Mouse (Mus musculus): ENCODE results near the gene Ccdc85c.
A peak's percentile ranks its signal among the peaks of the same experiment; 100 is the strongest.

- TF ChIP-seq CTCF (IDR thresholded peaks at IDR 0.05; ENCODE audit: insufficient read depth, low read length) (peak; percentile 64), POLR2A (IDR thresholded peaks at IDR 0.05; ENCODE audit: borderline replicate concordance, extremely low read depth, low read depth, low read length) (no peak)
These were observed 32.3 kb upstream of the Ccdc85c start for GRCm38 (mm10) chr12:108307553-108307952.
